Mouse (Mus musculus): ENCODE results near the gene Slc31a1. TPM values are rescaled to one million over a fixed set of nuclear protein-coding genes. Genes with fewer than 3 reads are reported as not detected.
A peak's percentile ranks its signal among the peaks of the same experiment; 100 is the strongest.

Slc31a1 gene
- total and polyA plus RNA-seq, 3 experiments: 20.6 to 46.5 (median 37.5) TPM

DNA sequence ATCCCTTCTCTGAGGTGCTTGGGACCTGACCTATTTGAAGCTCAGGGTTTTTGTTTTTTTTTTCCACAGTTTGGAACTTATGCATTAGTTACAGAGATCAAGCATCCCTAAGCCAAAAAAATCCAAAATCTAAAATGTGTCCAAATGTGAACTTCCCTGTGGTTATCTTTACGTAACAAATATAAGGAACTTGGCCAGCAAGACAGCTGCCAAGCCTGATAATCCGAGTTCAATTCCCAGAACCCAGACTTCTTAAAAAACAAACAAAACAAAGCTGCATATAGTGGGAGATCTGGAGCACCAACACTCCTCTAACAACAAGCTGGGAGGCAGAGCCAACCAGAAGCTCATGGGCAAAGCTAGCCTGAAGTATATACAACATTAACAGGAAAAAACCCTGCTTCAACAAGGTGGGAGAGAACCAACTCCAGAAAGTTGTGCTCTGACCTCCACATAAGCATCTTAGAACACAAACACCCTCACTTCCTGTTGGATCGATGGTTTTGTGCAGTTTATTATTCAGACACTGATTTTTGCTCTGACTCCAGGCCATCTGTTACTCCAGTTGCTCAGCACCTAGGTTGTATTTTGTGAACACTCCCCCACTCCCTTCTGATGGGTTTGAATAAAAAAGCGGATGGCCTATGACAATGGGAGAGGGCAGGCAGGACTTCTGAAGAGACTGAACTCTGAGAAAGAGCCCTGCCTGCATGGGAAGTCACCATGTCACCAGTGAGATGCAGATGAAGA is 37.3 kb downstream of the Slc31a1 start:
- TF ChIP-seq TAL1 (IDR thresholded peaks at IDR 0.05; ENCODE audit: low read length): peak; percentile 85
- peak; percentile 69; the same call in 1 of the 2 replicates for TF ChIP-seq TCF12 (IDR thresholded peaks at IDR 0.05; ENCODE audit: low read depth, low read length)
- peak; percentile 67 for TF ChIP-seq GATA1 (IDR thresholded peaks at IDR 0.05; ENCODE audit: low read depth, low read length)
- 0 out of 2 replicates have a peak, but pooled peaks have one; percentile 38 for TF ChIP-seq ETS1 (IDR thresholded peaks at IDR 0.05; ENCODE audit: low read depth, low read length)
- TF ChIP-seq NELFE (IDR thresholded peaks at IDR 0.05; ENCODE audit: low read depth, low read length): no peak
- TF ChIP-seq EP300 (IDR thresholded peaks at IDR 0.05; ENCODE audit: low read depth in 1 of 2, low read length in 2 of 2): peak; percentile 36 to 55; a peak in 3 of 4 replicates
- no peak for TF ChIP-seq ZNF384 (IDR thresholded peaks at IDR 0.05; ENCODE audit: low read depth, low read length)
- peak; percentile 37 for DNase-seq (ENCODE audit: low read depth, low spot score)

DNA sequence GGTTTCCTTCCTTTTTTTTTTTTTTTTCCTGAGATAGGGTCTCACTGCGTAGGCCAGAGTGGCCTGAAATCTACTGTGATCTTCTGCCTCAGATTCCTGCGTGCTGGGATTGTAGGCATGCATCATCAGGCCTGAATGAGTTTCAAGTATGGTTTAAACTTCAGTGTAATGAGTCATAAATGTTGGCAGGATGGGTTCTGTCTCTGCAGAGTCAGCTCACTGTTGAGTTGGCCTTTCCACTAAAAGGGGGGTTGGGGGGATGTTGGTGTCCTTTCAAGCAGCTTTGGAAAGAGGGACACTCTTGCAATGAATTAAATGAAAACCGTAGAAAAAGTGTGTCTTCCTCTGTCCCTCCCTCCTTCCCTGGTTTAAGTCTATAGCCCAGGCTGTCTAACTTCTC is 38.4 kb downstream of the Slc31a1 start:
- H3K27me3 ChIP-seq (ENCODE audit: control insufficient read depth in 1 of 2, insufficient read depth in 2 of 2, low read length in 2 of 2): no peaks in the 10 kb centered on the region
- peaks cover 11 to 35% of the 10 kb centered on the region in 2 experiments for H3K36me3 ChIP-seq (ENCODE audit: control insufficient read depth in 1 of 2, insufficient read depth in 2 of 2, low read length in 2 of 2)
- TF ChIP-seq ZNF384 (IDR thresholded peaks at IDR 0.05; ENCODE audit: low read depth, low read length) (peak; percentile 43; the same call in 1 of the 2 replicates), JUND (IDR thresholded peaks at IDR 0.05; ENCODE audit: low read depth, low read length) (no peak)
- DNase-seq (ENCODE audit: low read depth, low spot score): no peak
- H3K9me3 ChIP-seq (replicated peaks; ENCODE audit: insufficient read depth, low read length): no peaks in the 10 kb centered on the region
- H3K9ac ChIP-seq (ENCODE audit: control insufficient read depth, low read depth, low read length, poor library complexity, severe bottlenecking): no peak overlapping the region
- no peak overlapping the region for H3K27ac ChIP-seq (ENCODE audit: control insufficient read depth, low read depth, low read length)
- peaks cover 10% of the 10 kb centered on the region for H3K79me2 ChIP-seq (ENCODE audit: control insufficient read depth, insufficient read depth, low read length, poor library complexity)
- H3K4me1 ChIP-seq (ENCODE audit: control insufficient read depth in 1 of 2, insufficient read depth in 2 of 2, low read length in 2 of 2): peaks cover 4 to 8% of the 10 kb centered on the region in 2 experiments
- H3K4me3 ChIP-seq (ENCODE audit: control insufficient read depth in 1 of 2, insufficient read depth in 1 of 2, low read depth in 2 of 2, low read length in 2 of 2): no peak overlapping the region

More for the DNA sequence above, 37.3 kb downstream of the Slc31a1 start:
- Histone ChIP-seq H3K4me1 (ENCODE audit: control insufficient read depth in 1 of 2, insufficient read depth in 2 of 2, low read length in 2 of 2) (peaks cover 4 to 8% of the 10 kb centered on the region in 2 experiments), H3K9ac (ENCODE audit: control insufficient read depth, low read depth, low read length, poor library complexity, severe bottlenecking) (no peak overlapping the region), H3K27me3 (ENCODE audit: control insufficient read depth in 1 of 2, insufficient read depth in 2 of 2, low read length in 2 of 2) (no peaks in the 10 kb centered on the region), H3K36me3 (ENCODE audit: control insufficient read depth in 1 of 2, insufficient read depth in 2 of 2, low read length in 2 of 2) (peaks cover 11 to 34% of the 10 kb centered on the region in 2 experiments), H3K79me2 (ENCODE audit: control insufficient read depth, insufficient read depth, low read length, poor library complexity) (peaks cover 6% of the 10 kb centered on the region; the same call in 1 of the 2 replicates), H3K4me3 (ENCODE audit: control insufficient read depth in 1 of 2, insufficient read depth in 1 of 2, low read depth in 2 of 2, low read length in 2 of 2) (no peak overlapping the region), H3K27ac (ENCODE audit: control insufficient read depth, low read depth, low read length) (no peak overlapping the region), H3K9me3 (replicated peaks; ENCODE audit: insufficient read depth, low read length) (no peaks in the 10 kb centered on the region)

DNA sequence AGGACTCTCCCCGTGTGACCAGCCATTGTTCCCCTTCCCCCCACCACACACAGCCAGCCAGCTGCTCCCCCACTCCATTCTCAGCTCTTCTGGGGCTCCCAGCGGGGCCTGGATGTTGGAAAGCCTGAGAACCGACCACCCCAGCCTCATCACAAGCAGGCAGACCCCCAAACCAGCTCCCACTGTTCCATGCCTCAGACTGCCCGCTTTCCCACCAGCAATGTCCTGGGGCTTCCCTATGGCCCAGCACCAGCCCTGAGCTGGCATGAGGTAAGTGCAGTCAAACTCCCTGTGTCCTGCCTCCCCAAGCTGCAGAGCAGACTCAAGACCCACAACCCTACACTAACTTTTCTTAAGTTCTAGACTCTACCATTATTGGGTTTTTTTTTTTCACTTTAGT is 45.6 kb downstream of the Slc31a1 start:
- no peak for DNase-seq (ENCODE audit: low read depth, low spot score)
- Histone ChIP-seq H3K4me1 (ENCODE audit: control insufficient read depth in 1 of 2, insufficient read depth in 2 of 2, low read length in 2 of 2) (peaks cover 9 to 13% of the 10 kb centered on the region in 2 experiments; a peak in 3 of 4 replicates), H3K27ac (ENCODE audit: control insufficient read depth, low read depth, low read length) (no peak overlapping the region), H3K79me2 (ENCODE audit: control insufficient read depth, insufficient read depth, low read length, poor library complexity) (peaks cover 31% of the 10 kb centered on the region), H3K36me3 (ENCODE audit: control insufficient read depth in 1 of 2, insufficient read depth in 2 of 2, low read length in 2 of 2) (peaks cover 15 to 16% of the 10 kb centered on the region in 2 experiments), H3K9me3 (replicated peaks; ENCODE audit: insufficient read depth, low read length) (no peaks in the 10 kb centered on the region), H3K27me3 (ENCODE audit: control insufficient read depth in 1 of 2, insufficient read depth in 2 of 2, low read length in 2 of 2) (no peaks in the 10 kb centered on the region), H3K4me3 (ENCODE audit: control insufficient read depth in 1 of 2, insufficient read depth in 1 of 2, low read depth in 2 of 2, low read length in 2 of 2) (no peak overlapping the region), H3K9ac (ENCODE audit: control insufficient read depth, low read depth, low read length, poor library complexity, severe bottlenecking) (no peak overlapping the region)
- TF ChIP-seq MAX (IDR thresholded peaks at IDR 0.05; ENCODE audit: low read length): no peak
- no peak for TF ChIP-seq TBP (IDR thresholded peaks at IDR 0.05; ENCODE audit: low read depth, low read length)
- no peak for TF ChIP-seq KAT2A (conservative IDR thresholded peaks at IDR 0.05; ENCODE audit: low read depth, low read length)
- TF ChIP-seq MYB (IDR thresholded peaks at IDR 0.05; ENCODE audit: low read depth, low read length): no peak
- no peak for TF ChIP-seq UBTF (IDR thresholded peaks at IDR 0.05; ENCODE audit: borderline replicate concordance, insufficient read depth, low read depth, low read length)
